Mouse (Mus musculus): Measurements from ENCODE around the gene Gpd2.

DNA sequence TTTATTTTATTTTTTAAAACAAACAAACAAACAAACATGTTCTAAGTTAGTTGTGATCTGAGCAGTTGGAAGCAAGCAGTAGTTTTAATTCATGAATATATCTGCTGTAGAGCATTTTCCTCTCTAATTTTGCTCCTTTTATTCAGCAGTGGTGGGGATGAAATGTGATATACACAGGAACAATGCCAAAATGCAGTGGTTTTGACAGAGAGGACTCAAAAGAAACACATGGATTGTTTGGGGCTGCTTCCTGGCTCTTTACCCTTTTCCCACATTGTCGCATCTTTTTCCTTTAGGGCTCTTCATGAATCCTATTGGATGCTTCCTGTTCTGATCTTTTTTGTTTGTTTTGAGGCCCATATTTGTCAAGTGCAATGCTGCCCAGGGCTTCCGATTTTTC is 1.2 kb upstream of the Gpd2 start:
- TF ChIP-seq CTCF (IDR thresholded peaks at IDR 0.05; ENCODE audit: low read depth, low read length), result no peak
- TF ChIP-seq POLR2AphosphoS5 (IDR thresholded peaks at IDR 0.05; ENCODE audit: insufficient replicate concordance, low read depth, low read length), result no peak
- no peak for TF ChIP-seq TAL1 (conservative IDR thresholded peaks at IDR 0.05; ENCODE audit: low read depth, low read length)
- TF ChIP-seq GATA2 (IDR thresholded peaks at IDR 0.05; ENCODE audit: borderline replicate concordance, low read depth, low read length), result no peak

Data from G1E (cell line).